Mouse (Mus musculus): ENCODE measurements at regions not wholly inside any gene's neighbourhood (a gene's known extent, or its start where the extent isn't known, plus 50 kb on each side); places are given as distances from the start of the nearest gene placed in this dataset.

- Histone ChIP-seq H3K27ac (no peak overlapping the region), H3K27me3 (no peaks in the 10 kb centered on the region), H3K9me3 (no peaks in the 10 kb centered on the region), H3K9ac (replicated peaks) (no peak overlapping the region), H3K4me2 (no peak overlapping the region), H3K36me3 (no peaks in the 10 kb centered on the region), H3K4me3 (replicated peaks) (no peak overlapping the region), H3K4me1 (replicated peaks) (peaks cover 18% of the 10 kb centered on the region)
- 78% methylated on average over 9 of the region's 9 CpGs for WGBS
- no peak for ATAC-seq (ENCODE audit: insufficient number of reproducible peaks, insufficient read depth, low FRiP score, low TSS enrichment, low read depth)
These were observed 53.3 kb downstream of the Fos start for GRCm38 (mm10) chr12:85527011-85527410.

GRCm38 (mm10) chr12:85531638-85532037 lies 57.9 kb downstream of the Fos start:
- WGBS: 84% methylated on average over 1 of the region's 1 CpGs
- Histone ChIP-seq H3K4me1 (replicated peaks) (0 out of 2 replicates have a peak, but pooled peaks cover 2% of the 10 kb centered on the region), H3K9ac (replicated peaks) (no peak overlapping the region), H3K4me2 (no peak overlapping the region), H3K36me3 (no peaks in the 10 kb centered on the region), H3K4me3 (replicated peaks) (no peak overlapping the region), H3K27me3 (no peaks in the 10 kb centered on the region), H3K9me3 (no peaks in the 10 kb centered on the region), H3K27ac (no peak overlapping the region)
- ATAC-seq (ENCODE audit: insufficient number of reproducible peaks, insufficient read depth, low FRiP score, low TSS enrichment, low read depth): no peak

GRCm38 (mm10) chr12:85532221-85532612 lies 58.5 kb downstream of the Fos start:
- Histone ChIP-seq H3K27ac (no peak overlapping the region), H3K4me3 (replicated peaks) (no peak overlapping the region), H3K9ac (replicated peaks) (no peak overlapping the region), H3K27me3 (no peaks in the 10 kb centered on the region), H3K4me2 (no peak overlapping the region), H3K36me3 (no peaks in the 10 kb centered on the region), H3K9me3 (no peaks in the 10 kb centered on the region), H3K4me1 (replicated peaks) (0 out of 2 replicates have a peak, but pooled peaks cover under 1% of the 10 kb centered on the region)
- 88% methylated on average over 3 of the region's 3 CpGs for WGBS
- ATAC-seq (ENCODE audit: insufficient number of reproducible peaks, insufficient read depth, low FRiP score, low TSS enrichment, low read depth): no peak

GRCm38 (mm10) chr12:85532613-85533460 lies 59.1 kb downstream of the Fos start:
- no peak overlapping the region for H3K27ac ChIP-seq
- H3K4me2 ChIP-seq: no peak overlapping the region
- H3K36me3 ChIP-seq: no peaks in the 10 kb centered on the region
- no peaks in the 10 kb centered on the region for H3K27me3 ChIP-seq
- H3K4me1 ChIP-seq (replicated peaks): no peaks in the 10 kb centered on the region
- no peaks in the 10 kb centered on the region for H3K9me3 ChIP-seq
- no peak for ATAC-seq (ENCODE audit: insufficient number of reproducible peaks, insufficient read depth, low FRiP score, low TSS enrichment, low read depth)
- H3K9ac ChIP-seq (replicated peaks): no peak overlapping the region
- 65% methylated on average over 14 of the region's 14 CpGs for WGBS
- no peak overlapping the region for H3K4me3 ChIP-seq (replicated peaks)

- no peak for ATAC-seq (ENCODE audit: insufficient number of reproducible peaks, insufficient read depth, low FRiP score, low TSS enrichment, low read depth)
- Histone ChIP-seq H3K4me3 (replicated peaks) (no peak overlapping the region), H3K36me3 (no peaks in the 10 kb centered on the region), H3K27me3 (no peaks in the 10 kb centered on the region), H3K4me1 (replicated peaks) (no peaks in the 10 kb centered on the region), H3K9ac (replicated peaks) (no peak overlapping the region), H3K27ac (no peak overlapping the region), H3K9me3 (no peaks in the 10 kb centered on the region), H3K4me2 (no peak overlapping the region)
- WGBS: 79% methylated on average over 3 of the region's 3 CpGs
These were observed 59.9 kb downstream of the Fos start for GRCm38 (mm10) chr12:85533603-85534002.

- Histone ChIP-seq H3K4me1 (replicated peaks) (peaks cover 6% of the 10 kb centered on the region; the same call in 1 of the 2 replicates), H3K27ac (no peak overlapping the region), H3K27me3 (no peaks in the 10 kb centered on the region), H3K4me3 (replicated peaks) (no peak overlapping the region), H3K36me3 (no peaks in the 10 kb centered on the region), H3K4me2 (no peak overlapping the region), H3K9ac (replicated peaks) (no peak overlapping the region), H3K9me3 (no peaks in the 10 kb centered on the region)
- no peak for ATAC-seq (ENCODE audit: insufficient number of reproducible peaks, insufficient read depth, low FRiP score, low TSS enrichment, low read depth)
- 37% methylated on average over 7 of the region's 7 CpGs for WGBS
These were observed 59.4 kb upstream of the Jdp2 start for GRCm38 (mm10) chr12:85539423-85539822.

- 69% methylated on average over 3 of the region's 3 CpGs for WGBS
- Histone ChIP-seq H3K4me2 (no peak overlapping the region), H3K36me3 (no peaks in the 10 kb centered on the region), H3K27ac (no peak overlapping the region), H3K9ac (replicated peaks) (no peak overlapping the region), H3K4me3 (replicated peaks) (no peak overlapping the region), H3K9me3 (no peaks in the 10 kb centered on the region), H3K4me1 (replicated peaks) (peaks cover 19% of the 10 kb centered on the region), H3K27me3 (no peaks in the 10 kb centered on the region)
- peak; percentile 71 for ATAC-seq (ENCODE audit: insufficient number of reproducible peaks, insufficient read depth, low FRiP score, low TSS enrichment, low read depth)
These were observed 57.7 kb upstream of the Jdp2 start for GRCm38 (mm10) chr12:85541153-85541552.

GRCm38 (mm10) chr12:85542881-85543280 lies 55.9 kb upstream of the Jdp2 start:
- H3K4me3 ChIP-seq (replicated peaks): no peak overlapping the region
- H3K9me3 ChIP-seq: no peaks in the 10 kb centered on the region
- no peak for ATAC-seq (ENCODE audit: insufficient number of reproducible peaks, insufficient read depth, low FRiP score, low TSS enrichment, low read depth)
- H3K4me2 ChIP-seq: no peak overlapping the region
- no peak overlapping the region for H3K9ac ChIP-seq (replicated peaks)
- WGBS: 76% methylated on average over 6 of the region's 6 CpGs
- no peaks in the 10 kb centered on the region for H3K27me3 ChIP-seq
- peaks cover 24% of the 10 kb centered on the region for H3K4me1 ChIP-seq (replicated peaks)
- no peaks in the 10 kb centered on the region for H3K36me3 ChIP-seq
- H3K27ac ChIP-seq: no peak overlapping the region

- Histone ChIP-seq H3K36me3 (no peaks in the 10 kb centered on the region), H3K27ac (no peak overlapping the region), H3K27me3 (no peaks in the 10 kb centered on the region), H3K4me1 (replicated peaks) (peaks cover 31% of the 10 kb centered on the region), H3K9me3 (no peaks in the 10 kb centered on the region), H3K9ac (replicated peaks) (no peak overlapping the region), H3K4me2 (no peak overlapping the region), H3K4me3 (replicated peaks) (no peak overlapping the region)
- ATAC-seq (ENCODE audit: insufficient number of reproducible peaks, insufficient read depth, low FRiP score, low TSS enrichment, low read depth): no peak
- WGBS: 91% methylated on average over 9 of the region's 9 CpGs
These were observed 55.3 kb upstream of the Jdp2 start for GRCm38 (mm10) chr12:85543520-85543919.

GRCm38 (mm10) chr12:85544801-85545200 lies 54.0 kb upstream of the Jdp2 start:
- peaks cover 34% of the 10 kb centered on the region for H3K4me1 ChIP-seq (replicated peaks)
- 38% methylated on average over 4 of the region's 4 CpGs for WGBS
- H3K27ac ChIP-seq: peak overlapping the region; percentile 78

GRCm38 (mm10) chr12:85545718-85546117 lies 53.1 kb upstream of the Jdp2 start:
- Histone ChIP-seq H3K27me3 (no peaks in the 10 kb centered on the region), H3K9ac (replicated peaks) (no peak overlapping the region), H3K36me3 (no peaks in the 10 kb centered on the region), H3K4me1 (replicated peaks) (peaks cover 34% of the 10 kb centered on the region), H3K4me3 (replicated peaks) (no peak overlapping the region), H3K27ac (peak overlapping the region; percentile 2; the same call in 1 of the 2 replicates), H3K9me3 (no peaks in the 10 kb centered on the region), H3K4me2 (no peak overlapping the region)
- no peak for ATAC-seq (ENCODE audit: insufficient number of reproducible peaks, insufficient read depth, low FRiP score, low TSS enrichment, low read depth)
- 69% methylated on average over 10 of the region's 10 CpGs for WGBS

More at GRCm38 (mm10) chr12:85544801-85545200, 54.0 kb upstream of the Jdp2 start:
- H3K4me2 ChIP-seq: no peak overlapping the region
- H3K27me3 ChIP-seq: no peaks in the 10 kb centered on the region
- no peak overlapping the region for H3K9ac ChIP-seq (replicated peaks)
- no peak overlapping the region for H3K4me3 ChIP-seq (replicated peaks)
- no peaks in the 10 kb centered on the region for H3K36me3 ChIP-seq
- no peaks in the 10 kb centered on the region for H3K9me3 ChIP-seq
- ATAC-seq (ENCODE audit: insufficient number of reproducible peaks, insufficient read depth, low FRiP score, low TSS enrichment, low read depth): no peak

- no peak overlapping the region for H3K4me2 ChIP-seq
- H3K27ac ChIP-seq: peak overlapping the region; percentile 66
- peaks cover 28% of the 10 kb centered on the region for H3K4me1 ChIP-seq (replicated peaks)
- no peaks in the 10 kb centered on the region for H3K27me3 ChIP-seq
- 48% methylated on average over 8 of the region's 8 CpGs for WGBS
- no peak overlapping the region for H3K4me3 ChIP-seq (replicated peaks)
- H3K9ac ChIP-seq (replicated peaks): no peak overlapping the region
- peak; percentile 60; the same call in 1 of the 2 replicates for ATAC-seq (ENCODE audit: insufficient number of reproducible peaks, insufficient read depth, low FRiP score, low TSS enrichment, low read depth)
- no peaks in the 10 kb centered on the region for H3K36me3 ChIP-seq
- H3K9me3 ChIP-seq: no peaks in the 10 kb centered on the region
These were observed 50.8 kb upstream of the Jdp2 start for GRCm38 (mm10) chr12:85548076-85548475.
